Mouse (Mus musculus) erythroblast, embryonic 14.5 days (primary cell): Measurements from ENCODE around the gene Dnm2. TPM values are rescaled to one million over a fixed set of nuclear protein-coding genes. Genes with fewer than 3 reads are reported as not detected.

Experiments used
- H3K27me3 ChIP-seq: 2 replicates; pipeline ENCODE4 v1.6.1; 2012; ENCODE audit warnings: inconsistent platforms; ENCODE audit not compliant: control insufficient read depth
- H3K36me3 ChIP-seq: 2 replicates; pipeline ENCODE4 v1.6.1; 2012; ENCODE audit warnings: mild to moderate bottlenecking, inconsistent platforms; ENCODE audit not compliant: control insufficient read depth
- H3K4me1 ChIP-seq: 2 replicates; pipeline ENCODE4 v1.6.1; 2012; ENCODE audit warnings: inconsistent platforms; ENCODE audit not compliant: control insufficient read depth
- H3K4me3 ChIP-seq: replicated peaks from 2 replicates; pipeline ENCODE3; 2012; ENCODE audit warnings: moderate library complexity, mild to moderate bottlenecking, inconsistent platforms
- H3K9me3 ChIP-seq: 2 replicates; pipeline ENCODE4 v1.6.1; 2012; ENCODE audit warnings: low read length, inconsistent platforms, mixed read lengths; ENCODE audit not compliant: control insufficient read depth
- GATA1 ChIP-seq: IDR thresholded peaks from 2 replicates; pipeline ENCODE4 v1.6.1; 2012; ENCODE audit warnings: low read length, inconsistent platforms, mixed read lengths
- TAL1 ChIP-seq: IDR thresholded peaks from 3 replicates; pipeline ENCODE4 v1.6.1; 2012; ENCODE audit warnings: low read length, inconsistent platforms, mixed read lengths
- polyA plus RNA-seq: library from polyadenylated mRNA; stranded (reverse); fragments of >175 nt; gene quantifications from 2 replicates; pipeline ENCODE4 v1.2.3, GENCODE M21; 2012

Dnm2 gene
- polyA plus RNA-seq, 1 experiment, result 112 TPM

- peak overlapping the region; percentile 78 for H3K4me3 ChIP-seq
- H3K36me3 ChIP-seq, result peaks cover 60% of the 10 kb centered on the region
- H3K4me1 ChIP-seq, result peaks cover 63% of the 10 kb centered on the region
- no peak for TF ChIP-seq GATA1
- no peak for TF ChIP-seq TAL1
- H3K27me3 ChIP-seq, result no peaks in the 10 kb centered on the region
- H3K9me3 ChIP-seq, result no peaks in the 10 kb centered on the region
Observed at GRCm38 (mm10) chr9:21426013-21426412, 1.3 kb downstream of the Dnm2 start.

- Histone ChIP-seq H3K4me1 (peaks cover 67% of the 10 kb centered on the region), H3K9me3 (no peaks in the 10 kb centered on the region), H3K4me3 (peak overlapping the region; percentile 78), H3K27me3 (no peaks in the 10 kb centered on the region), H3K36me3 (peaks cover 60% of the 10 kb centered on the region)
- TF ChIP-seq GATA1, result no peak
- no peak for TF ChIP-seq TAL1
Observed at GRCm38 (mm10) chr9:21426525-21426924, 1.8 kb downstream of the Dnm2 start.

GRCm38 (mm10) chr9:21427773-21428172 lies 3.1 kb downstream of the Dnm2 start:
- H3K9me3 ChIP-seq, result no peaks in the 10 kb centered on the region
- no peaks in the 10 kb centered on the region for H3K27me3 ChIP-seq
- H3K4me1 ChIP-seq, result peaks cover 65% of the 10 kb centered on the region
- no peak for TF ChIP-seq GATA1
- TF ChIP-seq TAL1, result no peak
- peak overlapping the region; percentile 10 for H3K4me3 ChIP-seq
- H3K36me3 ChIP-seq, result peaks cover 63% of the 10 kb centered on the region

- Histone ChIP-seq H3K9me3 (no peaks in the 10 kb centered on the region), H3K4me3 (no peak overlapping the region), H3K4me1 (peaks cover 63% of the 10 kb centered on the region), H3K27me3 (no peaks in the 10 kb centered on the region), H3K36me3 (peaks cover 64% of the 10 kb centered on the region)
- no peak for TF ChIP-seq GATA1
- no peak for TF ChIP-seq TAL1
Observed at GRCm38 (mm10) chr9:21428178-21428577, 3.5 kb downstream of the Dnm2 start.

- Histone ChIP-seq H3K4me3 (no peak overlapping the region), H3K4me1 (peaks cover 59% of the 10 kb centered on the region), H3K36me3 (peaks cover 84% of the 10 kb centered on the region), H3K9me3 (no peaks in the 10 kb centered on the region), H3K27me3 (no peaks in the 10 kb centered on the region)
- TF ChIP-seq GATA1, result no peak
- TF ChIP-seq TAL1, result no peak
Observed at GRCm38 (mm10) chr9:21430724-21431123, 6.0 kb downstream of the Dnm2 start.

- no peak for TF ChIP-seq TAL1
- no peak for TF ChIP-seq GATA1
- Histone ChIP-seq H3K9me3 (no peaks in the 10 kb centered on the region), H3K4me1 (peaks cover 60% of the 10 kb centered on the region), H3K4me3 (no peak overlapping the region), H3K27me3 (no peaks in the 10 kb centered on the region), H3K36me3 (peaks cover 85% of the 10 kb centered on the region)
Observed at GRCm38 (mm10) chr9:21432066-21432465, 7.4 kb downstream of the Dnm2 start.

- Histone ChIP-seq H3K27me3 (no peaks in the 10 kb centered on the region), H3K4me1 (peaks cover 59% of the 10 kb centered on the region), H3K9me3 (no peaks in the 10 kb centered on the region), H3K4me3 (no peak overlapping the region), H3K36me3 (peaks cover 77% of the 10 kb centered on the region)
- no peak for TF ChIP-seq GATA1
- no peak for TF ChIP-seq TAL1
Observed at GRCm38 (mm10) chr9:21433766-21434165, 9.1 kb downstream of the Dnm2 start.

- Histone ChIP-seq H3K4me3 (no peak overlapping the region), H3K9me3 (no peaks in the 10 kb centered on the region), H3K4me1 (peaks cover 61% of the 10 kb centered on the region), H3K27me3 (no peaks in the 10 kb centered on the region), H3K36me3 (peaks cover 76% of the 10 kb centered on the region)
- no peak for TF ChIP-seq TAL1
- TF ChIP-seq GATA1, result no peak
Observed at GRCm38 (mm10) chr9:21434410-21434809, 9.7 kb downstream of the Dnm2 start.

GRCm38 (mm10) chr9:21435777-21436635 lies 11.3 kb downstream of the Dnm2 start:
- Histone ChIP-seq H3K4me3 (no peak overlapping the region), H3K9me3 (no peaks in the 10 kb centered on the region), H3K36me3 (peaks cover 75% of the 10 kb centered on the region), H3K27me3 (no peaks in the 10 kb centered on the region), H3K4me1 (peaks cover 53% of the 10 kb centered on the region)
- TF ChIP-seq TAL1, result no peak
- no peak for TF ChIP-seq GATA1
